Mouse (Mus musculus) ES-Bruce4 (cell line): Measurements from ENCODE around the gene Nktr.

Source experiments
- CTCF ChIP-seq: IDR thresholded peaks from one replicate; pipeline ENCODE4 v1.8.1; 2011; ENCODE audit warnings: low read depth, low read length
- EP300 ChIP-seq: IDR thresholded peaks from 2 replicates; pipeline ENCODE4 v1.6.1; 2011; ENCODE audit warnings: low read depth, low read length; ENCODE audit not compliant: insufficient read depth
- POLR2A ChIP-seq: IDR thresholded peaks from one replicate; pipeline ENCODE4 v1.8.1; 2011; ENCODE audit warnings: low read length; ENCODE audit not compliant: insufficient read depth

GRCm38 (mm10) chr9:121772412-121772811 is 53.4 kb downstream of the Nktr start:
- TF ChIP-seq CTCF (no peak), EP300 (no peak), POLR2A (no peak)
